ENCODE assay signal across 8 mouse cellular contexts in the genomic region with DNA sequence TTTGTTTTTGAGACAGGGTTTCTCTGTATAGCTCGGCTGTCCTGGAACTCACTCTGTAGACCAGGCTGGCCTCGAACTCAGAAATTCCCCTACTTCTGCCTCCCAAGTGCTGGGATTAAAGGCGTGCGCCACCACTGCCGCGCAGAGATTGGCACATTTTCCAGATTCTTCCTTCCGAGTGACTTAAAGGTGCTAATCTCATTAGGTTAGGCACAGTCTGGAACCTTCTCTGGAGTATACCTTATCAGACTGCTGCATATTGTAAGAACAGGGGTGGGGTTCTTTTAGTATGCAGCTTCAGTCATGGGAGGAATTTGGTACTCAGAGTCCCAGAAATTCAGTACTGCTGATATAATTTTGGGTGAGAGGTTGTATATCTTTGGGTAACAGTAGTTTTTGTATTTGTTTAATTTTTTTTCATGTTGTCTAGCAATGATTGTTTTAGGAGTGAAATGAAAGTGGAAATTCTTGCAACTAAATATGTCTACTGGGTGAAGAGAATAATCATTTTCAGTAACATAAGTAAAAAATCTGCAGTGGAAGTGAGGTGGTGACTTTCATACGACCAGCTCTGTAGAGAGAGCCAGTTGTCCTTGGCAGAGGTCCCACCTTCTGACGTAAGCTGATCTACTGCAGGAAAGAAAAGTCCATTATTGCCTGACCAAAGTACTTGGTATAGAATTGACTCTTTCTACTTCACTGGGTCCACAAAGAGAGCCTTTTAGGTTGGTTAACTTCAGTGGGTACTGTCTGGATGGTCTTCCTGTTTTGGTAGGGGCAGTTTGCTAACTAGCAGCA. TPM values are rescaled to one million over a fixed set of nuclear protein-coding genes. Genes with fewer than 3 reads are reported as not detected.
DNase-seq lines count a peak whose midpoint lies in the region; ATAC-seq and TF ChIP-seq lines count a peak whose summit lies in the region.
"Had no signal": no experiment of that assay in that cellular context is flagged by ENCODE, and none has a peak within 500 bp of the region (broad histone marks: within the 10 kb centered on the region; RNA-seq: fewer than 3 reads in every experiment).

No protein-coding gene starts in this region.

- no peak overlapping the region for H3K4me2 ChIP-seq in limb, embryonic 14.5 days (replicated peaks; ENCODE audit: low read depth, low read length, severe bottlenecking)
- H3K4me2 ChIP-seq: embryonic facial prominence, embryonic 13.5 days had no signal

- no peak for TF ChIP-seq POLR2A in MEL (IDR thresholded peaks at IDR 0.05; ENCODE audit: control insufficient read depth in 1 of 2, insufficient read depth in 1 of 2, low read depth in 1 of 2, low read length in 2 of 2, poor library complexity in 1 of 2)
- no peak for TF ChIP-seq POLR2A in cortical plate, adult 2 months (IDR thresholded peaks at IDR 0.05; ENCODE audit: extremely low read depth, insufficient read depth, low read length)
- TF ChIP-seq POLR2A in limb, embryonic 14.5 days (IDR thresholded peaks at IDR 0.05; ENCODE audit: borderline replicate concordance, extremely low read depth, insufficient read depth, insufficient read length), result no peak

- H3K27ac ChIP-seq in MEL (ENCODE audit: control insufficient read depth, low read depth, low read length), result peak overlapping the region; percentile 32; the same call in 1 of the 2 replicates
- peak overlapping the region; percentile 37; the same call in 1 of the 2 replicates for H3K27ac ChIP-seq in cortical plate, adult 2 months (ENCODE audit: insufficient read depth, low read length)
- peak overlapping the region; percentile 39 for H3K27ac ChIP-seq in limb, embryonic 14.5 days (replicated peaks; ENCODE audit: low read depth, low read length)
- H3K27ac ChIP-seq in forebrain, embryonic 10.5 days, result no peak overlapping the region
- H3K27ac ChIP-seq: embryonic facial prominence, embryonic 13.5 days had no signal

- peaks cover 0 to 9% of the 10 kb centered on the region in 2 experiments; a peak in 2 of 4 replicates for H3K4me1 ChIP-seq in MEL (ENCODE audit: control insufficient read depth in 1 of 2, insufficient read depth in 2 of 2, low read length in 2 of 2)
- H3K4me1 ChIP-seq in cortical plate, adult 2 months (ENCODE audit: control insufficient read depth, insufficient read depth, low read length), result peaks cover 19% of the 10 kb centered on the region
- peaks cover 16% of the 10 kb centered on the region for H3K4me1 ChIP-seq in limb, embryonic 14.5 days (ENCODE audit: control insufficient read depth, insufficient read depth, low read length)
- H3K4me1 ChIP-seq in forebrain, embryonic 10.5 days, result peaks cover 26% of the 10 kb centered on the region

- no peak for TF ChIP-seq CTCF in MEL (IDR thresholded peaks at IDR 0.05 in 2 of 3, conservative IDR thresholded peaks at IDR 0.05 in 1 of 3; ENCODE audit: control insufficient read depth in 1 of 3, insufficient read depth in 1 of 3, low read depth in 2 of 3, low read length in 3 of 3, poor library complexity in 1 of 3, severe bottlenecking in 1 of 3)
- TF ChIP-seq CTCF in cortical plate, adult 2 months (IDR thresholded peaks at IDR 0.05; ENCODE audit: extremely low read depth, insufficient read depth, low read length), result no peak

- DNase-seq in MEL (ENCODE audit: low read depth, low spot score) (peak; percentile 91), adipocyte (ENCODE audit: low spot score) (peak; percentile 77)
- peak; percentile 89 for DNase-seq in heart, postnatal 4 days
- DNase-seq in limb, embryonic 14.5 days (ENCODE audit: low spot score), result peak; percentile 74
- DNase-seq in ovary, postnatal 36 days (ENCODE audit: low spot score), result peak; percentile 44
- no peak for DNase-seq in forebrain, embryonic 10.5 days (ENCODE audit: extremely low spot score, low spot score)

- no peaks in the 10 kb centered on the region for H3K9me3 ChIP-seq in MEL (replicated peaks; ENCODE audit: insufficient read depth, low read length)
- no peaks in the 10 kb centered on the region for H3K9me3 ChIP-seq in limb, embryonic 14.5 days (ENCODE audit: control insufficient read depth, low read length)
- H3K9me3 ChIP-seq in forebrain, embryonic 10.5 days, result no peaks in the 10 kb centered on the region
- H3K9me3 ChIP-seq: embryonic facial prominence, embryonic 13.5 days had no signal

- no peak for ATAC-seq in limb, embryonic 14.5 days (ENCODE audit: low FRiP score, low read depth)

- no peak overlapping the region for H3K9ac ChIP-seq in MEL (ENCODE audit: control insufficient read depth, low read depth, low read length, poor library complexity, severe bottlenecking)
- no peak overlapping the region for H3K9ac ChIP-seq in limb, embryonic 14.5 days (ENCODE audit: low read depth, low read length, severe bottlenecking)
- H3K9ac ChIP-seq: embryonic facial prominence, embryonic 13.5 days had no signal

- WGBS in limb, embryonic 14.5 days, result 64% methylated on average over 9 of the region's 9 CpGs
- 85% methylated on average over 9 of the region's 9 CpGs for WGBS in forebrain, embryonic 10.5 days

- peak; percentile 92 to 93 for TF ChIP-seq EP300 in MEL (IDR thresholded peaks at IDR 0.05; ENCODE audit: low read depth in 1 of 2, low read length in 2 of 2)

- no peak overlapping the region for H3K4me3 ChIP-seq in MEL (ENCODE audit: control insufficient read depth in 1 of 2, insufficient read depth in 1 of 2, low read depth in 2 of 2, low read length in 2 of 2)
- no peak overlapping the region for H3K4me3 ChIP-seq in cortical plate, adult 2 months (ENCODE audit: insufficient read depth, low read length)
- no peak overlapping the region for H3K4me3 ChIP-seq in limb, embryonic 14.5 days (replicated peaks; ENCODE audit: low read length)
- no peak overlapping the region for H3K4me3 ChIP-seq in forebrain, embryonic 10.5 days
- H3K4me3 ChIP-seq: embryonic facial prominence, embryonic 13.5 days had no signal

- TF ChIP-seq RAD21 in MEL (IDR thresholded peaks at IDR 0.05; ENCODE audit: low read depth, low read length), result no peak

- H3K27me3 ChIP-seq in MEL (ENCODE audit: control insufficient read depth in 1 of 2, insufficient read depth in 2 of 2, low read length in 2 of 2), result no peaks in the 10 kb centered on the region
- H3K27me3 ChIP-seq in limb, embryonic 14.5 days (ENCODE audit: control insufficient read depth, insufficient read depth, low read length), result no peaks in the 10 kb centered on the region
- no peaks in the 10 kb centered on the region for H3K27me3 ChIP-seq in forebrain, embryonic 10.5 days (ENCODE audit: poor library complexity, severe bottlenecking)
- H3K27me3 ChIP-seq: embryonic facial prominence, embryonic 13.5 days had no signal

- H3K79me2 ChIP-seq in MEL (ENCODE audit: control insufficient read depth, insufficient read depth, low read length, poor library complexity), result no peaks in the 10 kb centered on the region

- peaks cover 0 to 9% of the 10 kb centered on the region in 2 experiments; a peak in 2 of 4 replicates for H3K36me3 ChIP-seq in MEL (ENCODE audit: control insufficient read depth in 1 of 2, insufficient read depth in 2 of 2, low read length in 2 of 2)
- H3K36me3 ChIP-seq in limb, embryonic 14.5 days (ENCODE audit: control insufficient read depth, insufficient read depth, low read length), result peaks cover 29% of the 10 kb centered on the region; the same call in 1 of the 2 replicates
- peaks cover 51% of the 10 kb centered on the region for H3K36me3 ChIP-seq in forebrain, embryonic 10.5 days (replicated peaks)

TF ChIP-seq in MEL, 35 proteins besides CTCF, POLR2A, EP300 and RAD21 (continues in another document):
- TF ChIP-seq ZMIZ1 (IDR thresholded peaks at IDR 0.05; ENCODE audit: low read depth, low read length) (no peak), E2F4 (IDR thresholded peaks at IDR 0.05; ENCODE audit: borderline replicate concordance, low read depth, low read length) (no peak), ZKSCAN1 (IDR thresholded peaks at IDR 0.05; ENCODE audit: low read depth, low read length) (no peak), RCOR1 (IDR thresholded peaks at IDR 0.05; ENCODE audit: low read depth, low read length) (peak; percentile 100), MAX (IDR thresholded peaks at IDR 0.05; ENCODE audit: low read length) (peak; percentile 34; the same call in 1 of the 2 replicates), POLR2AphosphoS5 (IDR thresholded peaks at IDR 0.05; ENCODE audit: borderline replicate concordance, low read depth, low read length) (no peak), ETS1 (IDR thresholded peaks at IDR 0.05; ENCODE audit: low read depth, low read length) (peak; percentile 80), ELF1 (IDR thresholded peaks at IDR 0.05; ENCODE audit: low read depth, low read length) (no peak), MEF2A (IDR thresholded peaks at IDR 0.05; ENCODE audit: extremely low read depth, insufficient replicate concordance, low read depth, low read length, poor library complexity, severe bottlenecking) (0 out of 2 replicates have a peak, but pooled peaks have one; percentile 29), KAT2A (conservative IDR thresholded peaks at IDR 0.05; ENCODE audit: low read depth, low read length) (0 out of 2 replicates have a peak, but pooled peaks have one; percentile 31), UBTF (IDR thresholded peaks at IDR 0.05; ENCODE audit: borderline replicate concordance, insufficient read depth, low read depth, low read length) (no peak), CHD1 (IDR thresholded peaks at IDR 0.05; ENCODE audit: low read depth, low read length) (no peak), USF1 (IDR thresholded peaks at IDR 0.05; ENCODE audit: low read depth, low read length) (no peak), ZC3H11A (IDR thresholded peaks at IDR 0.05; ENCODE audit: low read depth, low read length) (no peak)

RNA-seq across cellular contexts. Expression of gene Sptan1, which starts 6.7 kb away (rescaled TPM):
- total RNA-seq in MEL (2012; rRNA removed), result 26.2 and 31.2 TPM in 2 replicates
- 10 to 100 TPM in 1 of 2 experiments, not detected in 1; 29.5 TPM for polyA plus RNA-seq in MEL (2012; ENCODE audit: insufficient read depth in 1 of 2, insufficient read length in 2 of 2, low read depth in 1 of 2, low replicate concordance in 2 of 2, missing spikeins in 1 of 2)
- polyA plus RNA-seq in cortical plate, adult 2 months (2012; rRNA removed), result 772 and 816 TPM in 2 replicates
- total RNA-seq in heart, postnatal 4 days (2021), result 100 to 1,000 TPM; 370 to 371 TPM
- 176 and 206 TPM in 2 replicates for polyA plus RNA-seq in limb, embryonic 14.5 days (2012; rRNA removed)
- 150 and 153 TPM in 2 replicates for polyA plus RNA-seq in limb, embryonic 14.5 days (2014; fragmentation: Nextera tagmentation; extraction: Ambion mirVana)
- polyA plus RNA-seq in forebrain, embryonic 10.5 days (2016; fragmentation: Nextera tagmentation; extraction: Ambion mirVana), result 85.9 and 90.3 TPM in 2 replicates

RNA-seq across cellular contexts. Expression of gene Gle1, which starts 36.8 kb away (rescaled TPM):
- 41.9 and 46.1 TPM in 2 replicates for total RNA-seq in MEL (2012; rRNA removed)
- polyA plus RNA-seq in MEL (2012; ENCODE audit: insufficient read depth in 1 of 2, insufficient read length in 2 of 2, low read depth in 1 of 2, low replicate concordance in 2 of 2, missing spikeins in 1 of 2), result 10 to 100 TPM in 1 of 2 experiments, not detected in 1; 77.0 TPM
- 49.4 and 53.1 TPM in 2 replicates for polyA plus RNA-seq in cortical plate, adult 2 months (2012; rRNA removed)
- 10 to 100 TPM; 25.9 to 26.8 TPM for total RNA-seq in heart, postnatal 4 days (2021)
- polyA plus RNA-seq in limb, embryonic 14.5 days (2012; rRNA removed), result 42.0 and 42.3 TPM in 2 replicates
- polyA plus RNA-seq in limb, embryonic 14.5 days (2014; fragmentation: Nextera tagmentation; extraction: Ambion mirVana), result 49.7 and 54.5 TPM in 2 replicates
- 74.9 and 77.4 TPM in 2 replicates for polyA plus RNA-seq in forebrain, embryonic 10.5 days (2016; fragmentation: Nextera tagmentation; extraction: Ambion mirVana)
